Mouse (Mus musculus): Measurements from ENCODE around the gene Scube2.

Scube2 gene

GRCm38 (mm10) chr7:109800626-109801025 is 64.9 kb downstream of the Scube2 start:
- DNase-seq (ENCODE audit: low read depth, low spot score) = no peak

DNA sequence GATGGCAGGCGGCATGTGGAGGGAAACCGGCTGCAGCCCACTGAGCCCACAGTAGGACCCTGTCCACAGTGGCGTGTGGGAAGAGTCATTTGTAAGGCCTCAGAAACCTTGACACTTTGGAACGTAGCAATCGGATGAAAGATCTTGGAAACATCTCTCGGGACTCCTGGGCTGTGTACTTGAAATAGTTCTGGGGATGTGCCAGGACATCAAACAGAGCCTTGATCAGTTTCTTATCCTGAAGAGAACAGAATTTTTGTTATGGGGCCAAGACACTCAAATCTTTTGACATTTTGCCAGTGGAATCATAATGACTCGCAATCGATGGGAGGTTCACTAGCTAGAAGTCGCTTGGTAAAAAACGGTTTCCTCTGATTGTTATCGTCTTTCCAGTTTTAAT is 66.3 kb downstream of the Scube2 start:
- DNase-seq (ENCODE audit: low read depth, low spot score) = no peak

DNA sequence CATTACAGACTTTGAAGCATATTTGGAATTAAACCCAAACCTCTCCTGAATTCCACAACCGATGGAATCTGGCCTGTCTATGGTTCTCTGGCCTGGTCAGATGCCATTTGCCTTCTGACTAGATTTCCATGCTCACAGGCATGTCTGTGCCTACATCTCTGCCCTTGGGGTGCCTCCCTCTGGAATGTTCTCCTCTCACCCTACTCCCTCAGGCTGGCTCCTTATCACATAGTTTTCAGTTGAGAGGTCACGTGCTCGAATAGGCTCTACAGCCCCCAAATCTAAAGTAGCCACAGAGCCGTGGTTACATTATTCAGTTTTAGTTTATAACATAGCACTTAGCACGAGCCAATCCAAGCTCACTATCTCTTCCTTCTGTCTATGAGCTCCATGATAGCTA is 69.9 kb downstream of the Scube2 start:
- no peak for DNase-seq (ENCODE audit: low read depth, low spot score)

DNA sequence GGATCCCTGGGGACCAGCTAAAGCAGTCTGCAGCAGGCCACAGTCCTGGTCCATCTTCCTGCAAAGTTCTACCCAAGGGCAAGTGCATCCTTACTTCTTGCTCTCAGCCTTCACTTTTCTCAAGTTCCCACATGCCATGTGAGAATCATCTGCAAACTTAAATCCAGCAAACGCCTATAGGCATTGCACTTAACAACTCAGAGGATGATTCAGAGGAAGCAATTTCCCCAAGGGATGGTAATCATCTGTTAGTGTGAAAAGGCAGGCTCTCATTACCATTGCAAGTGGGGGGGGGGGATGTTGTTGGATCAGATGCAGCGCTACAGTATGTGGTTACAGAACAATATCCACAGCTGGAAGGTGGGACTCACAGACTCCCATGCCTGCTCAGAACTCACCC is 70.9 kb downstream of the Scube2 start:
- DNase-seq (ENCODE audit: low read depth, low spot score) = no peak

- peak; percentile 78 for DNase-seq (ENCODE audit: low read depth, low spot score)
These were observed 72.7 kb downstream of the Scube2 start for GRCm38 (mm10) chr7:109792759-109793158.

DNA sequence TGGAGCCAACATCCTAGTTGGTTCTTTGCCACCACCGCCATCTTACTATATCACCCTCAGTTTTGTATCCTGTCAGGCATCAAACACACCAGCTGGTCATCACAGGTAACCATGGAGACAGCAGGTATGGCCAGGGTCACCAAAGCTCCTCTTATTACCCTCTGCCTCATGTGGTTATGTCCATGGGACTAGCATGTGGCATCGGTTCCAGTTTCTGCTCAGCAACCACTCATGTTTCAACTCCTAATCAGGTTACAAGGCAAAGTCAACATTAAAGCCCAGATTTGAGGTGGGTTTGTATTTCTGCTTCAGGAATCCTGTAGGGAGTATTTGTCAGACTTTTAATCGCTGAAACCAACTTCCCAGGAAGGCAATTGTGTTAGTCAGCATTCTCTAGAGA is 74.7 kb downstream of the Scube2 start:
- DNase-seq (ENCODE audit: low read depth, low spot score) = no peak

DNA sequence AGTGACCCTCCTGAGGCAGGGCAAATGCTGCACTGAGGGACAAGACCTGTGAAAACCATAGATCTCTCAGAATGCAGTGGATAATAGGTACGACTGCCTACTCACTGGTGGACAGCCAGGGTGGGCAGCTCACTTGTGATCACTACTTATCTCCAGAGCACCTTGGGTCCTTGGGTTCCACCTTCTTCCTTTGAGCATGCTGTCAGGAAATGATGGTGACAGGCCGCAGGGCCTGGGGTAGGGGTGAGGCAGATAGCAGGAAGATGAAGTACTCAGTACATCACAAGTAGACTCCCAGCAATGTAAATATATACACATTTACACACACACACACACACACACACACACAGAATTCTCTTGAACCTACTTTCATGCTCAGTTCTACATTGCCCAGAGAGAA is 77.6 kb downstream of the Scube2 start:
- DNase-seq (ENCODE audit: low read depth, low spot score) = no peak

GRCm38 (mm10) chr7:109783281-109783680 is 82.2 kb downstream of the Scube2 start:
- DNase-seq (ENCODE audit: low read depth, low spot score) = no peak

DNA sequence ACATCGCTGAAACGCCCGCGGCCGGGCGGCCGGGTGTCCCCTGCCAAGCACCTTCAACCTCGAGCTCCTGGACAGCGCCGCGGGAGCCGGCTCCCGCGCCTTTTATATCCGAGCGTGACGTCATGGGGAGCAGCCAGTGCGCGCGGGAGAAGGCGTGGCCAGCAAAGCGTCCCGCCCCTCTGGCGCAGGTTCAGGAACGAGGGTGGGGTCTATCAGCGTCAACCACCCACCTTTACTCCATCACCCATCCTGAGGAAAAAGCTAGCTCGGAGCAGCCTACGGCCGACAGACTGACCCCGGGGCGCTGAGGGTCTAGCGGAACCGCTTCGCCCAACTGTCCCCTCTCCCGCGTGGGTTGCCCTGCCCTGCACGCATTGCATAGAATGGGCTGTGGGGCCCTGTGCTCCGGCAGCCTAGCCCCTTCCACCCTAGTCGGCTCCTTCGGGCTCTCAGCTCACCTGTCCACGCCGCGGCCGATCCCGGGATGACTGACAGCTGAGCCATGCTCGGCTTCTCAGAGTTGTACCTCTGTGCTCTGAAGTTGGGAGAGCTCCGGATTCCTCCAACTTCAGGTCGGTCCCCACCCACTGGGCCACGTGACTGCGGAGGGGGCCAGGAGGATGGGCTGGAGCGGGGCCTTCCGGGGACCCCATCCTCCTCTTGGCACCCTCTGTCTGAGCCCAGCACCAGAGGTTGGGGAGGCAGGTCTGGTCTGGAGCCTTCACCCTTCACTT is 83.8 kb downstream of the Scube2 start, which contains the start of gene Nrip3:
Gene Nrip3 (minus strand): TSS at position 556 of the 734 bp plus-strand sequence.
- DNase-seq (ENCODE audit: low read depth, low spot score) = peak; percentile 77

- no peak for DNase-seq (ENCODE audit: low read depth, low spot score)
These were observed 84.4 kb downstream of the Scube2 start for GRCm38 (mm10) chr7:109781087-109781469.

- no peak for DNase-seq (ENCODE audit: low read depth, low spot score)
These were observed 93.2 kb downstream of the Scube2 start for GRCm38 (mm10) chr7:109772251-109772650.

- DNase-seq (ENCODE audit: low read depth, low spot score) = no peak
These were observed 96.6 kb downstream of the Scube2 start for GRCm38 (mm10) chr7:109768699-109769383.

DNA sequence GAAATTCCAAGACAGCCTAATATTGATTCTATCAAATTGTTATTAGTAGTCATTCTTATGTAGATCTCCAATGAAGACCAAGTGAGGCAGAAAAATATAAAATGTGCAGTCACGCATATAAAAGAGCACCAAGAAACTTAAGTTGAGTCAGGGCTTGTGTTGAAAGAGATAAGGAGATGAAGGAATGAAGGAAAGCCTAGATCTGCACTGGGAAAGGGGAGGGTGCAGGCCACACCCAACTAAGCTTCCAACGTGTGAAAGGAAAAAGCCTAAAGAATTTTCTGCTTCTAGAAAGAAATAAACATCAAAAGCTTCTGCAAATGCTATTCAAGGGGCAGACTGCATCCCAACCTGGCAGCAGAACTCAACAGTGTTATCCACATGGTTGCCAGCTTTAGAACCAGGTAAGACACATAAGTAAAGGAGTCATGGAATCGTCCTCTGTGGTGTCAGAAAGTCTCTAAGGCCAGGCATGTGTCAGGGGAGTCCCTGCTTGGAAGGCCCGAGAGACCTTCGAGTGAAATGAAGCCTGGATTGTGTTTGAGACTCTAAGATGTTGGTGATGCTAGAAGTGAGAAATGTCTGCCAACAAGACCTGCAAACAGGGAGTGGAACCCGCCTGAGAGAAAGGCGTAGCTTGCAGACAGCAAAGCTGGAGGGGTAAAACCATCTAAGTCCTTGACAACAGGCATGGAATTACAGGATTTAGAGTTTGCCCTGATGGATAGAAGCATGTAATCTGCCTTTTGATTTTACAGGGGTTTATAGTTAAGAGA is 97.7 kb downstream of the Scube2 start:
- no peak for DNase-seq (ENCODE audit: low read depth, low spot score)

DNA sequence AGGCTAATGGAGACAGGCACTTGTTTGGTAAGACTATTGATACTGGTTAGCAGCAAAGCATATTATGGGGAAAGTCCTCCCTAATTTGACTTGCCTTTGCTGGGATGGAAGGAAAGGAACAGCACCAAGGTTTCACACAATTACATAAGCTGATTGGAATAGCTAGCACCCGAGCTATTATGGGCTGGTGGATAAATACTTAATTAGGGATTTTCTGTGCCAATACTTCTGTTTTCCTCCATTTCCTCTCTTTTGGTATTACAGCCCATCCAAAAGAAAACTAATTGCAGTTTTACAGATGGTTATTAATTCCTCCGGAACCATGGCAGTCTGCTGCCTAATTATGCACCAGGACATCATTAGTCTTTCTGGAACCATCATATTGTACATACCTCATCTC is 101.5 kb downstream of the Scube2 start:
- DNase-seq (ENCODE audit: low read depth, low spot score) = no peak

DNA sequence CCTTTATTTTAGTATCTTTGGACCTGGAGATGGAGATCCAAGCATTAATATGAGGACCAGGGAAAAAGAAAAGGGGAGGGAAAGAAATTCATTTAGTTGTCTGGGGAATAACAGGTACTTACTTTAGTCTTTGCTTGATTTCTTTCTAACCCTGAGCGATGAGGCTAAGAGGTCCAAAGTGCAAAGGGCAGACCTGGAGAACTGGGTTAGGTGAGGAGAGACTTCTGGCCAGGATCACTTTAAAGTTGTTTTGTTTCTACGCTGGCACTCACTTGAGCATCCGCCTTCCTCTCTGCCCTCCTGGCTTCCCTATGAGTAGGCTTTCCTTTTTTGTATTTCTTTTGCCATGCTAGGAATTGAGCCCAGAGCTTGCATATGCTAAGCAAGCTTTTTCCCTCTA is 109.2 kb downstream of the Scube2 start:
- no peak for DNase-seq (ENCODE audit: low read depth, low spot score)

GRCm38 (mm10) chr7:109754034-109754433 is 111.4 kb downstream of the Scube2 start:
- no peak for DNase-seq (ENCODE audit: low read depth, low spot score)

DNA sequence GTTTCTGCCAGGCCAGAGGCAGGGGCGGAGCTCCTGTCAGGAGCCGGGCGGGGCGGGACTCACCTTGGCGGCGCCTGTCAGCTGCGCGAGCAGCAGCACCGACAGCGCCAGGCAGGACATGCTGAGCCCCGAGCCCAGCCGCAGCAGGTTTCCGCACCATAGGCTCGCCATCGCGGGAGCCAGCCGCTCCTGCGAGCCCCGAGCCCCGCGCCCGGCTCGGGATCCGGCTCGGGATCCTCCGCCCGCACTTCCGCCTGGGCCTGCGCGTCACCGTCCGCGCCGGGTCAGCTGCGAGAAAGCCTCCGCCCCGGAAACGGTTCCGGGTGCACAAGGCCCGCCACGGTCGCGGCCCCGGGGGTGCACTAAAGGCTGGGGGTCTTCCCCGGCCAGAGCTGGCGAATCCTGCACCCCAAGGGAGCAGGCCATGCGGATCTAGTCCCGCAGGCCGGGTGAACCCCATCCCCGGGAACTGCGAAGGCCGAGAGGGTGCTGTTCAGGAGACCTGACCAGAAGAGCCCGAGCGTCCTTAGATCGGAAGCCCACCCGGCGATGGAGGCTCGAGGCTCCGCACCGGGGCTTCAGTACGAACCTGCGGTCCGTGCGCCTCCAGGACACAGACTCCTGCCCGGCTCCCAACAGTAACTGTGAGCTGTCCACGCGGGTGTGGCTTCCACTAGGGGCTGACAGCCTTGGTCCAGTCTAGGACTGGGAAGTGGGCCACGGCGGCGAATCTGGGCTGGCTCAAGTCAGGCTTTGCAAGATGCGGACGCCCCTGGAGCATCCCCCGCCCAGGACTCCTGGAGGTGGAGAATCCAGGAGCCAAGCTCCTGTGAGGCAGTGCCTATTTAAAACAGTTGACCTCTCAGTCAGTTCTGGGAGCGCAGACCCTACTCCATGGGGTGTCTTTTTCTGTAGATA is 113.2 kb downstream of the Scube2 start, which contains the start of gene Tmem9b:
Gene Tmem9b (minus strand): TSS at position 868 of the 918 bp plus-strand sequence.
- peak; percentile 16 for DNase-seq (ENCODE audit: low read depth, low spot score)

- no peak for DNase-seq (ENCODE audit: low read depth, low spot score)
These were observed 114.0 kb downstream of the Scube2 start for GRCm38 (mm10) chr7:109751427-109752007.

Data from ES-CJ7 (cell line).